Mouse (Mus musculus): ENCODE measurements around the gene 1700122O11Rik. TPM values are rescaled to one million over a fixed set of nuclear protein-coding genes. Genes with fewer than 3 reads are reported as not detected.

Gene 1700122O11Rik
- polyA plus RNA-seq, 1 experiment from 2014 or later, result not detected

- Histone ChIP-seq H3K4me2 (no peak overlapping the region), H3K4me1 (replicated peaks) (peaks cover 23% of the 10 kb centered on the region), H3K27me3 (peaks cover 36% of the 10 kb centered on the region), H3K9me3 (peaks cover 4% of the 10 kb centered on the region; the same call in 1 of the 2 replicates), H3K27ac (no peak overlapping the region), H3K4me3 (replicated peaks) (no peak overlapping the region), H3K36me3 (no peaks in the 10 kb centered on the region), H3K9ac (replicated peaks) (no peak overlapping the region)
- no peak for ATAC-seq (ENCODE audit: insufficient number of reproducible peaks, insufficient read depth, low FRiP score, low TSS enrichment, low read depth)
- 63% methylated on average over 5 of the region's 5 CpGs for WGBS
Observed at GRCm38 (mm10) chr17:48051638-48052337, 13.7 kb upstream of the 1700122O11Rik start.

DNA sequence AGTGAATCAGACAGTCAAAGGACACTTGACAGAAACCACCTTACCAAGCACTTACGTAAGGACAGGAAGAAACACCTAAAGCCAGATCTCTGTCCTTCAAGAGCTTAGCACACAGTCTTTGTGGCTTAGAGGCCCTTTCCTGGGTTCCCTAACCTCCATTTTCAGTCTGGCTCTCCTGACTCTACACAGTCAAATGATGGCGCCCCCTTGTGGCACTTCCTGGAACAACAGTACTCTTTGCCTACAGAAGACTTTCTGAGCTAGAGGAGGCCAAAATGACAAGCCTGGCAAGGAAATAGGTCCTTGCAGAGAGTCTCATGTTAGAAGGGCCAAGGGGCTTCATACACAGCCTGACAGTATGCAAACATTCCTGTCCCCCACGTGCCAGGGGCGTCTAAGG lies 7.5 kb upstream of the 1700122O11Rik start:
- H3K9ac ChIP-seq (replicated peaks), result no peak overlapping the region
- H3K4me2 ChIP-seq, result no peak overlapping the region
- peaks cover 27% of the 10 kb centered on the region for H3K4me1 ChIP-seq (replicated peaks)
- H3K9me3 ChIP-seq, result 0 out of 2 replicates have a peak, but pooled peaks cover 4% of the 10 kb centered on the region
- no peak for ATAC-seq (ENCODE audit: insufficient number of reproducible peaks, insufficient read depth, low FRiP score, low TSS enrichment, low read depth)
- no peak overlapping the region for H3K4me3 ChIP-seq (replicated peaks)
- H3K36me3 ChIP-seq, result no peaks in the 10 kb centered on the region
- 35% methylated on average over 4 of the region's 4 CpGs for WGBS
- H3K27me3 ChIP-seq, result peaks cover 13% of the 10 kb centered on the region; the same call in 1 of the 2 replicates
- H3K27ac ChIP-seq, result no peak overlapping the region

DNA sequence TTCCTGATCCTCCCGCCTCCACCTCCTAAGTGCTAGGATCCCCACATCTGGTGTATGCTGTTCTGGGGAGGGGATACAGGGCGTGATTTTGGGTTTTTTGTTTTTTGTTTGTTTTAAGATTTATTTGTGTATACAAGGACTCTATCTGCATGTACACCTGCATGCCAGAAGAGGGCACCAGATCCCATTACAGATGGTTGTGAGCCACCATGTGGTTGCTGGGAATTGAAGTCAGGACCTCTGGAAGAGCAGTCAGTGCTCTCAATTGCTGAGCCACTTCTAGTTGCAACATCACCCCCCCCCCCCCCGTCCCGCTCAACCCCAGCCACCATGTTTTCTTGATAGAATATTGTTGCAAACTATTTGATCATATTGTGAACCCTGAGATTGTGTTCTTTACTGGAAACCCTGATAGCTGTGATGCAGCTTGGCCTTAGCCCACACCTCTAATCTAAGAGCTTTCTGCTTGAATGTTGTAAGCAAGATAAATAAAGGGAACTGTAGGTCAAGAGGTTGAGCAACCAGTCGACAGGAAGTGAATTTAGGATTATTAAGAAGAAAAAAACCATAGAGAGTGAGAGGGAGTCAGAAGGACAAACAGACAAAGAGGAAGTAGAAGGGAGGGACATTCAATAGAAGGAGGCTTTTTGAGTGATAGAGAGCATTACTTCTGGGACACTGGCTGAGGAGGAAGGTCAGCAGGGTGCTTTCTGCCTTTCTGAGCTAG lies 5.2 kb upstream of the 1700122O11Rik start:
- ATAC-seq (ENCODE audit: insufficient number of reproducible peaks, insufficient read depth, low FRiP score, low TSS enrichment, low read depth), result no peak
- H3K27me3 ChIP-seq, result peaks cover 8% of the 10 kb centered on the region
- 0 out of 2 replicates have a peak, but pooled peaks cover 4% of the 10 kb centered on the region for H3K9me3 ChIP-seq
- WGBS, result 80% methylated on average over 5 of the region's 5 CpGs
- no peak overlapping the region for H3K4me3 ChIP-seq (replicated peaks)
- H3K9ac ChIP-seq (replicated peaks), result no peak overlapping the region
- H3K4me1 ChIP-seq (replicated peaks), result peaks cover 31% of the 10 kb centered on the region
- H3K4me2 ChIP-seq, result no peak overlapping the region
- no peaks in the 10 kb centered on the region for H3K36me3 ChIP-seq
- H3K27ac ChIP-seq, result no peak overlapping the region

DNA sequence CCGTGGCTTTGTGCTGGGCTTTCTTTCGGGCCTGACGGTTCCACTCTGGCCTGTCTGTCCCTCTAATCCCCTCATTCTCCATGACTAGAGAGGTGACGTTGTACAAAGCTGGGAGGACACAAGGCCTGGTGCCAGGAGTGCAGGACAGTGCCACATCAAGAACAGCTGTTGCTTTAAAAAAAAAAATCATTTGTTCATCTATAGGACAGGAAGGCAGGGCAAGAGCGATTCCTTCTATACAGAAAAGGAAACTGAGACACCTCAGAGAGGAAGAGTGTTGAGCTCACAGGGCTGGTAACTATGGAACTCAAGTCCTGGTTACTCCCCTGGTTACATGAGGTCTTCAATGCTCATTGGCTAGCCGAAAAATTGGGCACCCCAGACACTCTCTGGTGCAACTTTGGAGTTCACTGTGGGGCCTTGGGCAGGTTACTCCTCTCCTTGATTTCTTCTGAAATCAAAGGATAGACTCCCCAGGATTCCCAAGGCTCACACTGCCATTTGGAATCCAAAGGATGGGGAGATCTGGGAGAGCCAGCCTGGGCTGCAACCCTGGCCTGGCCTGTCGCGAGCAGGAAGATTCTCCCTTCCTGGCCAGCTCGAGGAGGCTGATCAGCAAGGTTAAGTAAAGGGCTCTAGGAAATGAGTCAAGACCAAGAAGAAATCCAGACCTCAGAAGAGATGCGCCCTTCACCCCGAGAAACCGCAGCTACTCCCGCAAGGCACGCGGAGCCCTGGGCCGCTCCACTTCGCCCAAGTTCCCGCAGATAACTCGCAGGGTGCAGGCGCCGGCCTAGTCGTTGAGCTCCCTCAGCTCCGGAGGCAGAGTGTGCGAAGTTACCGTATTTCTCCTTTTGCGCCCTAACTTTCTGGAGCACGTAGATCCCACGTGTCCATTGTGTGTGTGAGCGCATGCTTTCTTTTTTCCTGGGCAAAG lies 3.5 kb upstream of the 1700122O11Rik start:
- ATAC-seq (ENCODE audit: insufficient number of reproducible peaks, insufficient read depth, low FRiP score, low TSS enrichment, low read depth), result peak; percentile 39; the same call in 1 of the 2 replicates
- Histone ChIP-seq H3K4me2 (peak overlapping the region; percentile 49), H3K27ac (peak overlapping the region; percentile 90), H3K4me1 (replicated peaks) (peaks cover 31% of the 10 kb centered on the region), H3K36me3 (no peaks in the 10 kb centered on the region), H3K9ac (replicated peaks) (peak overlapping the region; percentile 23), H3K9me3 (0 out of 2 replicates have a peak, but pooled peaks cover 4% of the 10 kb centered on the region), H3K4me3 (replicated peaks) (peak overlapping the region; percentile 23), H3K27me3 (peaks cover 19% of the 10 kb centered on the region)
- WGBS, result 5% methylated on average over 29 of the region's 29 CpGs

DNA sequence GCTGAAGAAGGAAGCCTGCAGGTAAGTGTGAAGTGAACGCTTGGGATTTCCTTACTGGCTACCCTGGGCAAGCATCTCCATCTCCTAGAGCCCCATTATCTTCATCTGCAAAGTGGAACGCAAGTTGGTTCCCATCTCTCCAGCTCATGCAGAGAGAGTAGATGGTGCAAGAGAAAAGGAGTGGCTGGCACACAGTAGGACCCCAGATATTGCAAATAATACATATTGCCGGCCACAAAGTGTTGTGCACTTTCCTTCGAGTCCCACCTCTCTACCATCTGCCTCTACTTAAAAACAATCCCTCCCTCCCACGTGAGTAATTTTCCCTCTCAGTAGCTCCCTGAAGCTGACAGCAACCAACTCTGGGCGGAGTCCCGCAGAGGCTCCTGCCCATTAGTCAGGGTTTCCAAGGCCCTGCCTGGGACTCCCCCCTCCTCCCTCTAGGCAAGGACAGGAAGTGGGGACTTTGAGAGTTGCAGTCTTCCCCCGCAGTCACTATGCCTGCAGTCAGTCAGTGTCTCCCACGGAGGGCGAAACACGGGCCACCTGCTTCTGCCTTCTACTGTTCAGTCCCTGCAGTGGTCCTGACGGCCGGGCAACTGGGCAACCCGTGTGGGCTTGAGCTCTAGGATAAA lies 1.3 kb upstream of the 1700122O11Rik start:
- Histone ChIP-seq H3K36me3 (no peaks in the 10 kb centered on the region), H3K9ac (replicated peaks) (no peak overlapping the region), H3K4me3 (replicated peaks) (peak overlapping the region; percentile 12), H3K4me2 (peak overlapping the region; percentile 47), H3K27ac (peak overlapping the region; percentile 69), H3K4me1 (replicated peaks) (peaks cover 31% of the 10 kb centered on the region), H3K9me3 (0 out of 2 replicates have a peak, but pooled peaks cover 4% of the 10 kb centered on the region), H3K27me3 (peaks cover 36% of the 10 kb centered on the region)
- 8% methylated on average over 14 of the region's 14 CpGs for WGBS
- peak; percentile 71; the same call in 1 of the 2 replicates for ATAC-seq (ENCODE audit: insufficient number of reproducible peaks, insufficient read depth, low FRiP score, low TSS enrichment, low read depth)

GRCm38 (mm10) chr17:48036921-48037320 lies 1.2 kb downstream of the 1700122O11Rik start:
- Histone ChIP-seq H3K4me2 (no peak overlapping the region), H3K27ac (no peak overlapping the region), H3K9ac (replicated peaks) (no peak overlapping the region), H3K36me3 (no peaks in the 10 kb centered on the region), H3K4me3 (replicated peaks) (no peak overlapping the region), H3K9me3 (no peaks in the 10 kb centered on the region), H3K4me1 (replicated peaks) (peaks cover 32% of the 10 kb centered on the region), H3K27me3 (peaks cover 44% of the 10 kb centered on the region)
- ATAC-seq (ENCODE audit: insufficient number of reproducible peaks, insufficient read depth, low FRiP score, low TSS enrichment, low read depth), result no peak
- WGBS, result 64% methylated on average over 3 of the region's 3 CpGs

DNA sequence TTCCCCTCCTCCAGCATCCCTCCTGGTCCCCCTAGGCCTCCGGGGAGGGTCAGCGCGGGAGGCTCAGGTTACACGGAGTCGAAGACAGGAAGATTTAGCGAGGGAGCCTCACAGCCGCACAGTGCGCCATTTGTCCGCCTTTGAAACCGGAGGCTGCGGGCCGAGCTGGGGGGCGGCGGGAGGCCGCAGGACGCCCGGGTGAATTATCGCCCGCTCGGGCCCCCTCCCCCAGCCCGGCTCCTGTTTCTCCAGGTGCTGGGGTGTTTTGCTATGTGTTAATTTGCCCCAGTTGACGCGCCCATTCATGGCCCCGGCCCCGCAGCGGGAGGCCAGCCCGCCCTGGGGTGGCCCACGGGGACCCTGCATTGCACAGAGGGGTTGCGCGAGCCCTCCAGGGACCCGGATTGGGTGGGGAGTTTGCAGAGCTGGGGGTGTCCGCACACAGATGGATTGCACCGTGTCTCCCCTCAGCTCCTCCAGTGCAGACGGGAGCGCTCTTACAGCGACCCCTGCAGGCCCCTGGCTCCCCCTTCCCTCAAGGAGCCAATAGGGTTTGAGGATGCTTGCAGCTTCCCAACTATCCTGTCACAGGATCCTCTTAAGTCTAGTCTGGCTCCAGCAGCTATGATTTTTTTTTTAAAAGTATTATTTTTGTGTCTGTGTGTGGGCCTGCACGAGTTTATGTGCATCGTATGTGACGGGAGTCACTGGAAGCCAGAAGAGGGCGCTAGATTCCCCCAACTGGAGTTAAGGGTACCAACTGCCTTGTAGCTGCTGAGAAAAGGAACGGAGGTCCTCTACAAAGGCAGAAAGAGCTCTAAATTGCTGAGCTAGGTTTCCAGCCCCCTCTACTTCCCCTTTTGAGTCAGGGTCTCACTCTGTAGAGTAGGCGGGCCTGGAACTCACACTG lies 6.3 kb downstream of the 1700122O11Rik start:
- peak; percentile 92 for ATAC-seq (ENCODE audit: insufficient number of reproducible peaks, insufficient read depth, low FRiP score, low TSS enrichment, low read depth)
- Histone ChIP-seq H3K27ac (peak overlapping the region; percentile 93), H3K9ac (replicated peaks) (peak overlapping the region; percentile 55), H3K4me1 (replicated peaks) (peaks cover 52% of the 10 kb centered on the region), H3K4me2 (peak overlapping the region; percentile 74), H3K27me3 (peaks cover 46% of the 10 kb centered on the region), H3K4me3 (replicated peaks) (peak overlapping the region; percentile 34), H3K9me3 (0 out of 2 replicates have a peak, but pooled peaks cover 2% of the 10 kb centered on the region), H3K36me3 (no peaks in the 10 kb centered on the region)
- 4% methylated on average over 42 of the region's 42 CpGs for WGBS

- Histone ChIP-seq H3K27me3 (peaks cover 37% of the 10 kb centered on the region), H3K4me2 (no peak overlapping the region), H3K4me1 (replicated peaks) (peaks cover 58% of the 10 kb centered on the region), H3K9ac (replicated peaks) (no peak overlapping the region), H3K4me3 (replicated peaks) (no peak overlapping the region), H3K36me3 (no peaks in the 10 kb centered on the region), H3K27ac (no peak overlapping the region), H3K9me3 (0 out of 2 replicates have a peak, but pooled peaks cover 3% of the 10 kb centered on the region)
- WGBS, result 17% methylated on average over 12 of the region's 12 CpGs
- ATAC-seq (ENCODE audit: insufficient number of reproducible peaks, insufficient read depth, low FRiP score, low TSS enrichment, low read depth), result no peak
Observed at GRCm38 (mm10) chr17:48029241-48029640, 8.9 kb downstream of the 1700122O11Rik start.

- H3K4me1 ChIP-seq (replicated peaks), result peaks cover 63% of the 10 kb centered on the region
- H3K4me2 ChIP-seq, result no peak overlapping the region
- no peak overlapping the region for H3K4me3 ChIP-seq (replicated peaks)
- H3K9ac ChIP-seq (replicated peaks), result no peak overlapping the region
- 0 out of 2 replicates have a peak overlapping the region, but pooled peaks have one; percentile 8 for H3K27ac ChIP-seq
- 53% methylated on average over 5 of the region's 5 CpGs for WGBS
- peaks cover 39% of the 10 kb centered on the region for H3K27me3 ChIP-seq
- no peaks in the 10 kb centered on the region for H3K36me3 ChIP-seq
- H3K9me3 ChIP-seq, result 0 out of 2 replicates have a peak, but pooled peaks cover 3% of the 10 kb centered on the region
- no peak for ATAC-seq (ENCODE audit: insufficient number of reproducible peaks, insufficient read depth, low FRiP score, low TSS enrichment, low read depth)
Observed at GRCm38 (mm10) chr17:48028250-48028649, 9.8 kb downstream of the 1700122O11Rik start.

Measured in limb, embryonic 12.5 days (tissue).